Mouse (Mus musculus) MEL (cell line): ENCODE measurements around the gene Bnip3.

Experiments used
- CTCF ChIP-seq, 3 experiments: IDR thresholded peaks in 2 of 3; conservative IDR thresholded peaks in 1 of 3; 2 replicates each; pipeline ENCODE4 v1.5.1; 2011 to 2012; ENCODE audit warnings: low read length in 3 of 3, low read depth in 2 of 3, mild to moderate bottlenecking in 2 of 3, improper control_type of control experiment in 1 of 3, inconsistent platforms in 1 of 3, mixed read lengths in 1 of 3, moderate library complexity in 1 of 3; ENCODE audit not compliant: control insufficient read depth in 1 of 3, insufficient read depth in 1 of 3, poor library complexity in 1 of 3, severe bottlenecking in 1 of 3
- ELF1 ChIP-seq: IDR thresholded peaks from 2 replicates; pipeline ENCODE4 v1.6.1; 2014; ENCODE audit warnings: low read depth, mild to moderate bottlenecking, inconsistent platforms, low read length, improper control_type of control experiment, moderate library complexity
- GATA1 ChIP-seq: IDR thresholded peaks from 2 replicates; pipeline ENCODE4 v1.6.1; 2011; ENCODE audit warnings: low read depth, low read length, improper control_type of control experiment
- MYB ChIP-seq: IDR thresholded peaks from 2 replicates; pipeline ENCODE4 v1.6.1; 2011; ENCODE audit warnings: mild to moderate bottlenecking, low read depth, low read length, improper control_type of control experiment
- NRF1 ChIP-seq: IDR thresholded peaks from 2 replicates; pipeline ENCODE4 v1.6.1; 2014; ENCODE audit warnings: low read depth, mild to moderate bottlenecking, inconsistent platforms, low read length, improper control_type of control experiment, moderate library complexity; ENCODE audit not compliant: poor library complexity, insufficient read depth, severe bottlenecking
- POLR2A ChIP-seq, 2 experiments: IDR thresholded peaks; 2 replicates each; pipeline ENCODE4 v1.6.1; 2011 to 2012; ENCODE audit warnings: low read length in 2 of 2, mild to moderate bottlenecking in 2 of 2, control low read depth in 1 of 2, improper control_type of control experiment in 1 of 2, low read depth in 1 of 2, moderate library complexity in 1 of 2; ENCODE audit not compliant: control insufficient read depth in 1 of 2, insufficient read depth in 1 of 2, poor library complexity in 1 of 2
- SMC3 ChIP-seq: IDR thresholded peaks from 2 replicates; pipeline ENCODE4 v1.6.1; 2011; ENCODE audit warnings: low read depth, low read length, improper control_type of control experiment
- TCF12 ChIP-seq: IDR thresholded peaks from 2 replicates; pipeline ENCODE4 v1.6.1; 2014; ENCODE audit warnings: low read depth, mild to moderate bottlenecking, inconsistent platforms, low read length, improper control_type of control experiment, moderate library complexity
- USF1 ChIP-seq: IDR thresholded peaks from 2 replicates; pipeline ENCODE4 v1.6.1; 2014; ENCODE audit warnings: low read depth, mild to moderate bottlenecking, inconsistent platforms, low read length, improper control_type of control experiment, moderate library complexity
- ZMIZ1 ChIP-seq: IDR thresholded peaks from 2 replicates; pipeline ENCODE4 v1.6.1; 2012; ENCODE audit warnings: low read depth, mild to moderate bottlenecking, inconsistent platforms, low read length, improper control_type of control experiment, moderate library complexity

- TF ChIP-seq USF1, result no peak
- no peak for TF ChIP-seq CTCF (IDR thresholded peaks at IDR 0.05 in 2 of 3, conservative IDR thresholded peaks at IDR 0.05 in 1 of 3; ENCODE audit: control insufficient read depth in 1 of 3, insufficient read depth in 1 of 3, low read depth in 2 of 3, low read length in 3 of 3, poor library complexity in 1 of 3, severe bottlenecking in 1 of 3)
- no peak for TF ChIP-seq ELF1
- no peak for TF ChIP-seq NRF1
- no peak for TF ChIP-seq ZMIZ1
- TF ChIP-seq SMC3, result no peak
- TF ChIP-seq GATA1, result no peak
- TF ChIP-seq TCF12, result no peak
- TF ChIP-seq MYB, result no peak
- TF ChIP-seq POLR2A (IDR thresholded peaks at IDR 0.05; ENCODE audit: control insufficient read depth in 1 of 2, insufficient read depth in 1 of 2, low read depth in 1 of 2, low read length in 2 of 2, poor library complexity in 1 of 2), result no peak
Observed at GRCm38 (mm10) chr7:138867286-138867685, 42.0 kb downstream of the Bnip3 start.
